Mouse (Mus musculus) embryonic facial prominence, embryonic 15.5 days (tissue): ENCODE results near the gene Masp2. TPM values are rescaled to one million over a fixed set of nuclear protein-coding genes. Genes with fewer than 3 reads are reported as not detected.
A peak's percentile ranks its signal among the peaks of the same experiment; 100 is the strongest.

Experiments used
- ATAC-seq: fragments of 200-750 bp; cut with Nextera tagmentation; 2 replicates; pipeline ENCODE4 v1.8.0; 2017; ENCODE audit warnings: low read depth, moderate TSS enrichment; ENCODE audit not compliant: insufficient number of reproducible peaks, low FRiP score, low TSS enrichment
- H3K27ac ChIP-seq: fragments of 300-500 bp; sonication (generic); replicated peaks from 2 replicates; pipeline ENCODE4 v1.5.1; 2015; ENCODE audit warnings: mild to moderate bottlenecking, inconsistent platforms
- H3K27me3 ChIP-seq: fragments of 300-500 bp; sonication (generic); 2 replicates; pipeline ENCODE4 v1.6.1; 2015; ENCODE audit warnings: inconsistent platforms
- H3K36me3 ChIP-seq: fragments of 300-500 bp; sonication (generic); 2 replicates; pipeline ENCODE4 v1.6.1; 2015; ENCODE audit warnings: mild to moderate bottlenecking, inconsistent platforms
- H3K4me1 ChIP-seq: fragments of 300-500 bp; sonication (generic); 2 replicates; pipeline ENCODE4 v1.6.1; 2015; ENCODE audit warnings: inconsistent platforms
- H3K4me2 ChIP-seq: fragments of 300-500 bp; sonication (generic); replicated peaks from 2 replicates; pipeline ENCODE4 v1.6.1; 2015; ENCODE audit warnings: mild to moderate bottlenecking, inconsistent platforms
- H3K4me3 ChIP-seq: fragments of 300-500 bp; sonication (generic); replicated peaks from 2 replicates; pipeline ENCODE4 v1.5.1; 2015; ENCODE audit warnings: mild to moderate bottlenecking, inconsistent platforms
- H3K9ac ChIP-seq: fragments of 300-500 bp; sonication (generic); 2 replicates; pipeline ENCODE4 v1.6.1; 2015; ENCODE audit warnings: inconsistent platforms
- H3K9me3 ChIP-seq: fragments of 300-500 bp; sonication (generic); replicated peaks from 2 replicates; pipeline ENCODE4 v1.6.1; 2016; ENCODE audit warnings: inconsistent platforms
- WGBS: fragments of 180-500 bp; shearing (Covaris S2); methylation state at CpG from one replicate; pipeline ENCODE4 v1.1.7; 2015; 5-methylcytosine and 5-hydroxymethylcytosine counted together
- polyA plus RNA-seq: library from polyadenylated mRNA; unstranded; fragments of >200 nt; fragmentation: Nextera tagmentation; extraction: Ambion mirVana; gene quantifications from 2 replicates; pipeline ENCODE4 v1.2.1, GENCODE M21; 2015

The Masp2 gene
- polyA plus RNA-seq, 1 experiment from 2014 or later: 0.40 TPM

GRCm38 (mm10) chr4:148622485-148622884, 20.1 kb downstream of the Masp2 start:
- no peak overlapping the region for H3K27ac ChIP-seq
- 82% methylated on average over 4 of the region's 4 CpGs for WGBS

GRCm38 (mm10) chr4:148623609-148624008, 21.3 kb downstream of the Masp2 start:
- no peak overlapping the region for H3K4me2 ChIP-seq
- 84% methylated on average over 4 of the region's 4 CpGs for WGBS
- no peak for ATAC-seq

More at GRCm38 (mm10) chr4:148622485-148622884, 20.1 kb downstream of the Masp2 start:
- Histone ChIP-seq H3K27me3 (no peaks in the 10 kb centered on the region), H3K9ac (no peak overlapping the region), H3K9me3 (no peaks in the 10 kb centered on the region), H3K4me3 (no peak overlapping the region), H3K36me3 (peaks cover 66% of the 10 kb centered on the region), H3K4me2 (no peak overlapping the region), H3K4me1 (peaks cover 26% of the 10 kb centered on the region)
- no peak for ATAC-seq

GRCm38 (mm10) chr4:148625010-148625409, 22.7 kb downstream of the Masp2 start:
- WGBS: 72% methylated on average over 10 of the region's 10 CpGs
- Histone ChIP-seq H3K4me1 (peaks cover 22% of the 10 kb centered on the region), H3K4me2 (peak overlapping the region; percentile 75), H3K9me3 (no peaks in the 10 kb centered on the region), H3K27me3 (no peaks in the 10 kb centered on the region), H3K27ac (no peak overlapping the region), H3K36me3 (peaks cover 46% of the 10 kb centered on the region), H3K4me3 (peak overlapping the region; percentile 88), H3K9ac (no peak overlapping the region)
- no peak for ATAC-seq

More at GRCm38 (mm10) chr4:148623609-148624008, 21.3 kb downstream of the Masp2 start:
- Histone ChIP-seq H3K9ac (no peak overlapping the region), H3K36me3 (peaks cover 60% of the 10 kb centered on the region), H3K9me3 (no peaks in the 10 kb centered on the region), H3K27ac (no peak overlapping the region), H3K27me3 (no peaks in the 10 kb centered on the region), H3K4me1 (peaks cover 26% of the 10 kb centered on the region), H3K4me3 (no peak overlapping the region)

GRCm38 (mm10) chr4:148625756-148626622, 23.6 kb downstream of the Masp2 start:
- Histone ChIP-seq H3K4me3 (peak overlapping the region; percentile 88), H3K27me3 (no peaks in the 10 kb centered on the region), H3K4me2 (peak overlapping the region; percentile 75), H3K4me1 (peaks cover 22% of the 10 kb centered on the region), H3K27ac (peak overlapping the region; percentile 95), H3K9ac (peak overlapping the region; percentile 97), H3K9me3 (no peaks in the 10 kb centered on the region), H3K36me3 (peaks cover 39% of the 10 kb centered on the region)
- WGBS: under 1% methylated on average over 57 of the region's 57 CpGs
- peak; percentile 70 for ATAC-seq

GRCm38 (mm10) chr4:148626623-148627185, 24.4 kb downstream of the Masp2 start, which contains the start of gene Tardbp:
Gene Tardbp (minus strand): TSS chr4:148627019.
- H3K4me3 ChIP-seq: peak within 1 kb of the TSS; percentile 88
- H3K27ac ChIP-seq: peak within 1 kb of the TSS; percentile 95
- no peaks in the 10 kb centered on the region for H3K9me3 ChIP-seq
- ATAC-seq: peak; percentile 96
- H3K9ac ChIP-seq: peak within 1 kb of the TSS; percentile 97
- H3K4me1 ChIP-seq: peaks cover 22% of the 10 kb centered on the region
- H3K36me3 ChIP-seq: peaks cover 32% of the 10 kb centered on the region
- H3K27me3 ChIP-seq: no peaks in the 10 kb centered on the region
- H3K4me2 ChIP-seq: peak within 1 kb of the TSS; percentile 75
- under 1% methylated on average over 51 of the region's 51 CpGs for WGBS

- Histone ChIP-seq H3K27ac (peak overlapping the region; percentile 95; the same call in 1 of the 2 replicates), H3K4me3 (peak overlapping the region; percentile 88), H3K27me3 (no peaks in the 10 kb centered on the region), H3K9me3 (no peaks in the 10 kb centered on the region), H3K4me2 (peak overlapping the region; percentile 75), H3K4me1 (peaks cover 22% of the 10 kb centered on the region), H3K9ac (no peak overlapping the region), H3K36me3 (peaks cover 27% of the 10 kb centered on the region)
- ATAC-seq: no peak
- WGBS: 61% methylated on average over 3 of the region's 3 CpGs
Measured at GRCm38 (mm10) chr4:148627246-148627645, 24.9 kb downstream of the Masp2 start.

- Histone ChIP-seq H3K27me3 (no peaks in the 10 kb centered on the region), H3K36me3 (no peaks in the 10 kb centered on the region), H3K4me3 (no peak overlapping the region), H3K27ac (no peak overlapping the region), H3K9ac (no peak overlapping the region), H3K4me2 (no peak overlapping the region), H3K9me3 (no peaks in the 10 kb centered on the region), H3K4me1 (0 out of 2 replicates have a peak, but pooled peaks cover 3% of the 10 kb centered on the region)
- 61% methylated on average over 3 of the region's 3 CpGs for WGBS
- ATAC-seq: no peak
Measured at GRCm38 (mm10) chr4:148632013-148632692, 29.8 kb downstream of the Masp2 start.

- Histone ChIP-seq H3K4me1 (no peaks in the 10 kb centered on the region), H3K36me3 (no peaks in the 10 kb centered on the region), H3K9ac (no peak overlapping the region), H3K4me2 (no peak overlapping the region), H3K27me3 (no peaks in the 10 kb centered on the region), H3K4me3 (no peak overlapping the region), H3K9me3 (no peaks in the 10 kb centered on the region), H3K27ac (no peak overlapping the region)
- WGBS: 68% methylated on average over 2 of the region's 2 CpGs
- ATAC-seq: no peak
Measured at GRCm38 (mm10) chr4:148633395-148634061, 31.2 kb downstream of the Masp2 start.

GRCm38 (mm10) chr4:148635309-148635708, 33.0 kb downstream of the Masp2 start:
- WGBS: 61% methylated on average over 2 of the region's 2 CpGs

GRCm38 (mm10) chr4:148638302-148638701, 35.9 kb downstream of the Masp2 start:
- Histone ChIP-seq H3K9ac (no peak overlapping the region), H3K4me1 (no peaks in the 10 kb centered on the region), H3K9me3 (no peaks in the 10 kb centered on the region), H3K4me3 (no peak overlapping the region), H3K36me3 (no peaks in the 10 kb centered on the region), H3K27me3 (no peaks in the 10 kb centered on the region), H3K27ac (no peak overlapping the region), H3K4me2 (no peak overlapping the region)
- 39% methylated on average over 9 of the region's 9 CpGs for WGBS
- ATAC-seq: no peak

More at GRCm38 (mm10) chr4:148635309-148635708, 33.0 kb downstream of the Masp2 start:
- no peaks in the 10 kb centered on the region for H3K27me3 ChIP-seq
- no peak for ATAC-seq
- H3K4me1 ChIP-seq: no peaks in the 10 kb centered on the region
- no peak overlapping the region for H3K9ac ChIP-seq
- no peaks in the 10 kb centered on the region for H3K36me3 ChIP-seq
- no peak overlapping the region for H3K4me2 ChIP-seq
- no peak overlapping the region for H3K27ac ChIP-seq
- H3K4me3 ChIP-seq: no peak overlapping the region
- H3K9me3 ChIP-seq: no peaks in the 10 kb centered on the region
